Mouse (Mus musculus) ES-E14 (cell line): ENCODE data around the gene Iqca.

Experiments used
- CHD2 ChIP-seq: IDR thresholded peaks from 2 replicates; pipeline ENCODE4 v1.6.1; 2014; ENCODE audit warnings: mild to moderate bottlenecking, low read depth, low read length, inconsistent platforms
- MAFK ChIP-seq: IDR thresholded peaks from 2 replicates; pipeline ENCODE4 v1.6.1; 2014; ENCODE audit warnings: mild to moderate bottlenecking, low read depth, low read length, inconsistent platforms; ENCODE audit not compliant: insufficient read depth

GRCm38 (mm10) chr1:90100360-90101232 is 52.6 kb downstream of the Iqca start:
- TF ChIP-seq MAFK (no peak), CHD2 (no peak)
